Mouse (Mus musculus): ENCODE results near the gene Snrpa1.

Snrpa1 gene

GRCm38 (mm10) chr7:66094141-66094540 is 35.3 kb downstream of the Snrpa1 start:
- Histone ChIP-seq H3K36me3 (ENCODE audit: control insufficient read depth, insufficient read depth, low read length, poor library complexity, severe bottlenecking) (peaks cover 5% of the 10 kb centered on the region; the same call in 1 of the 2 replicates), H3K27me3 (ENCODE audit: control insufficient read depth, insufficient read depth, low read length, poor library complexity, severe bottlenecking) (no peaks in the 10 kb centered on the region)
- DNase-seq (ENCODE audit: low read depth, low spot score), result no peak

GRCm38 (mm10) chr7:66098803-66099202 is 40.0 kb downstream of the Snrpa1 start:
- no peaks in the 10 kb centered on the region for H3K36me3 ChIP-seq (ENCODE audit: control insufficient read depth, insufficient read depth, low read length, poor library complexity, severe bottlenecking)
- DNase-seq (ENCODE audit: low read depth, low spot score), result no peak
- H3K27me3 ChIP-seq (ENCODE audit: control insufficient read depth, insufficient read depth, low read length, poor library complexity, severe bottlenecking), result no peaks in the 10 kb centered on the region

GRCm38 (mm10) chr7:66101866-66102265 is 43.1 kb downstream of the Snrpa1 start:
- Histone ChIP-seq H3K36me3 (ENCODE audit: control insufficient read depth, insufficient read depth, low read length, poor library complexity, severe bottlenecking) (no peaks in the 10 kb centered on the region), H3K27me3 (ENCODE audit: control insufficient read depth, insufficient read depth, low read length, poor library complexity, severe bottlenecking) (no peaks in the 10 kb centered on the region)
- DNase-seq (ENCODE audit: low read depth, low spot score), result peak; percentile 81

GRCm38 (mm10) chr7:66104531-66104930 is 45.7 kb downstream of the Snrpa1 start:
- Histone ChIP-seq H3K27me3 (ENCODE audit: control insufficient read depth, insufficient read depth, low read length, poor library complexity, severe bottlenecking) (no peaks in the 10 kb centered on the region), H3K36me3 (ENCODE audit: control insufficient read depth, insufficient read depth, low read length, poor library complexity, severe bottlenecking) (no peaks in the 10 kb centered on the region)
- DNase-seq (ENCODE audit: low read depth, low spot score), result no peak

GRCm38 (mm10) chr7:66105771-66106170 is 47.0 kb downstream of the Snrpa1 start:
- no peaks in the 10 kb centered on the region for H3K27me3 ChIP-seq (ENCODE audit: control insufficient read depth, insufficient read depth, low read length, poor library complexity, severe bottlenecking)
- no peaks in the 10 kb centered on the region for H3K36me3 ChIP-seq (ENCODE audit: control insufficient read depth, insufficient read depth, low read length, poor library complexity, severe bottlenecking)
- DNase-seq (ENCODE audit: low read depth, low spot score), result no peak

- Histone ChIP-seq H3K36me3 (ENCODE audit: control insufficient read depth, insufficient read depth, low read length, poor library complexity, severe bottlenecking) (no peaks in the 10 kb centered on the region), H3K27me3 (ENCODE audit: control insufficient read depth, insufficient read depth, low read length, poor library complexity, severe bottlenecking) (no peaks in the 10 kb centered on the region)
- no peak for DNase-seq (ENCODE audit: low read depth, low spot score)
Measured at GRCm38 (mm10) chr7:66106581-66107056, 47.8 kb downstream of the Snrpa1 start.

GRCm38 (mm10) chr7:66107206-66107605 is 48.4 kb downstream of the Snrpa1 start:
- Histone ChIP-seq H3K36me3 (ENCODE audit: control insufficient read depth, insufficient read depth, low read length, poor library complexity, severe bottlenecking) (no peaks in the 10 kb centered on the region), H3K27me3 (ENCODE audit: control insufficient read depth, insufficient read depth, low read length, poor library complexity, severe bottlenecking) (no peaks in the 10 kb centered on the region)
- DNase-seq (ENCODE audit: low read depth, low spot score), result no peak

- DNase-seq (ENCODE audit: low read depth, low spot score), result peak; percentile 60
- H3K27me3 ChIP-seq (ENCODE audit: control insufficient read depth, insufficient read depth, low read length, poor library complexity, severe bottlenecking), result no peaks in the 10 kb centered on the region
Measured at GRCm38 (mm10) chr7:66107930-66108329, 49.1 kb downstream of the Snrpa1 start.

GRCm38 (mm10) chr7:66108961-66109854 is 50.4 kb downstream of the Snrpa1 start, which contains the start of gene Chsy1:
TSS of gene Chsy1 (plus strand) at chr7:66109515.
- Histone ChIP-seq H3K36me3 (ENCODE audit: control insufficient read depth, insufficient read depth, low read length, poor library complexity, severe bottlenecking) (no peaks in the 10 kb centered on the region), H3K27me3 (ENCODE audit: control insufficient read depth, insufficient read depth, low read length, poor library complexity, severe bottlenecking) (no peaks in the 10 kb centered on the region)
- peak; percentile 91 for DNase-seq (ENCODE audit: low read depth, low spot score)

More at GRCm38 (mm10) chr7:66107930-66108329, 49.1 kb downstream of the Snrpa1 start:
- no peaks in the 10 kb centered on the region for H3K36me3 ChIP-seq (ENCODE audit: control insufficient read depth, insufficient read depth, low read length, poor library complexity, severe bottlenecking)

- Histone ChIP-seq H3K36me3 (ENCODE audit: control insufficient read depth, insufficient read depth, low read length, poor library complexity, severe bottlenecking) (no peaks in the 10 kb centered on the region), H3K27me3 (ENCODE audit: control insufficient read depth, insufficient read depth, low read length, poor library complexity, severe bottlenecking) (no peaks in the 10 kb centered on the region)
- peak; percentile 56 for DNase-seq (ENCODE audit: low read depth, low spot score)
Measured at GRCm38 (mm10) chr7:66109855-66110635, 51.2 kb downstream of the Snrpa1 start.

- Histone ChIP-seq H3K27me3 (ENCODE audit: control insufficient read depth, insufficient read depth, low read length, poor library complexity, severe bottlenecking) (no peaks in the 10 kb centered on the region), H3K36me3 (ENCODE audit: control insufficient read depth, insufficient read depth, low read length, poor library complexity, severe bottlenecking) (no peaks in the 10 kb centered on the region)
- DNase-seq (ENCODE audit: low read depth, low spot score), result peak; percentile 41
Measured at GRCm38 (mm10) chr7:66110636-66111112, 51.9 kb downstream of the Snrpa1 start.

- Histone ChIP-seq H3K27me3 (ENCODE audit: control insufficient read depth, insufficient read depth, low read length, poor library complexity, severe bottlenecking) (no peaks in the 10 kb centered on the region), H3K36me3 (ENCODE audit: control insufficient read depth, insufficient read depth, low read length, poor library complexity, severe bottlenecking) (no peaks in the 10 kb centered on the region)
- DNase-seq (ENCODE audit: low read depth, low spot score), result no peak
Measured at GRCm38 (mm10) chr7:66111211-66111610, 52.4 kb downstream of the Snrpa1 start.

- no peak for DNase-seq (ENCODE audit: low read depth, low spot score)
- Histone ChIP-seq H3K27me3 (ENCODE audit: control insufficient read depth, insufficient read depth, low read length, poor library complexity, severe bottlenecking) (no peaks in the 10 kb centered on the region), H3K36me3 (ENCODE audit: control insufficient read depth, insufficient read depth, low read length, poor library complexity, severe bottlenecking) (no peaks in the 10 kb centered on the region)
Measured at GRCm38 (mm10) chr7:66113561-66113960, 54.8 kb downstream of the Snrpa1 start.

- Histone ChIP-seq H3K27me3 (ENCODE audit: control insufficient read depth, insufficient read depth, low read length, poor library complexity, severe bottlenecking) (no peaks in the 10 kb centered on the region), H3K36me3 (ENCODE audit: control insufficient read depth, insufficient read depth, low read length, poor library complexity, severe bottlenecking) (no peaks in the 10 kb centered on the region)
- DNase-seq (ENCODE audit: low read depth, low spot score), result peak; percentile 73
Measured at GRCm38 (mm10) chr7:66115821-66116343, 57.1 kb downstream of the Snrpa1 start.
